In the genomic region with DNA sequence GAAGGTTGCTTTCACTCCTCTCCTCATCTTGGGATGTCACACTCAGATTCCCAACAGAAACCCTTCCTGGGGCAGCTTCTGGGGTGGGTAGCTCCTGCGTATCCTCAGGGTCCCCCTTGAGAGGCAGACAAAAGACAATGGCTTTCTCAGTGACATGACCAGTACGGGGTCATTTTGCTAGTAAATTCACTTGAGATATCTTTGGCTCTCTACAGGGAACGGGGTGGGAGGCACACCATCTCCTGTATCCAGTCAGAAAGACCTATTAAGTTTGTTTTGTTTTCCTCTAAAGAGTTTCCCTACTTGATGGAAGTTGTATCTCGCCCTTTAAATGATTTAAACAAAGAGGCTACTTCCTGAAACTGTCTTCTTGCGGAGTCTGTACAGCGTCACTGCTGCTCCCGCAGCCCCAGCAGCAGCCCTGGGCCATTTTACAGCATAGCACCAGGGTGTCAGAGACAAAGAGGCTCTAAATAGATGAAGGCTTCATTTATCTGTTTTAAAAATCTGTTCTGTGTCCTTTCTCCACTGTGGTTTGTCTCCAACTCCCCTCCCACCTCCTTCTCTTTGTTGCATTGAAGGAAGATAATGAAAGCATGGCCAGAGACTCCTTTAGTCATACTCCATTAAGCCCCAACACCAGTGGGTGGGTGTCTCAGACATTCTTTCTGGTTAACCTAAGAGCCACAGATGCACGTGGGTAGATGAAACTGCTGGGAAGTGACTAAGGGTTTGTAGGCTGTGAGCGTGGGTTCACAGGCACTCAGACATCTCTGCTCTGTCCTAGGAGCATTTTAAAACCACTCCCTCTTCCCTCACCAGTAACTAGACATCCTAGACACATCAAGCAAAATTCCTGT, we compare ENCODE assay signal across 11 mouse cellular contexts. TPM values are rescaled to one million over a fixed set of nuclear protein-coding genes. Genes with fewer than 3 reads are reported as not detected.
DNase-seq lines count a peak whose midpoint lies in the region; ATAC-seq and TF ChIP-seq lines count a peak whose summit lies in the region.
"Had no signal": no experiment of that assay in that cellular context is flagged by ENCODE, and none has a peak within 500 bp of the region (broad histone marks: within the 10 kb centered on the region; RNA-seq: fewer than 3 reads in every experiment).

No protein-coding gene starts in this region.

- WGBS in hindbrain, embryonic 13.5 days: 25% methylated on average over 9 of the region's 9 CpGs
- 32% methylated on average over 9 of the region's 9 CpGs for WGBS in olfactory bulb, adult 2 months
- WGBS in midbrain, embryonic 14.5 days: 62% methylated on average over 9 of the region's 9 CpGs

- no peak for ATAC-seq in hindbrain, embryonic 13.5 days (ENCODE audit: low FRiP score)
- ATAC-seq in midbrain, embryonic 14.5 days (ENCODE audit: low FRiP score, low TSS enrichment): no peak

- intact Hi-C loops in gastrocnemius, postnatal 14 days (cut with DNase I; ENCODE audit: low total_unique reads): no loop called here

- H3K4me2 ChIP-seq in hindbrain, embryonic 13.5 days: no peak overlapping the region
- H3K4me2 ChIP-seq in midbrain, embryonic 14.5 days (ENCODE audit: low read length): no peak overlapping the region
- H3K4me2 ChIP-seq: hindbrain, embryonic 15.5 days; lung, embryonic 14.5 days had no signal

- no peaks in the 10 kb centered on the region for H3K27me3 ChIP-seq in hindbrain, embryonic 13.5 days
- no peaks in the 10 kb centered on the region for H3K27me3 ChIP-seq in midbrain, embryonic 14.5 days (ENCODE audit: control insufficient read depth, insufficient read depth, low read length)
- H3K27me3 ChIP-seq: hindbrain, embryonic 15.5 days had no signal

- H3K9ac ChIP-seq in hindbrain, embryonic 13.5 days: no peak overlapping the region; the same call in 1 of the 2 replicates
- H3K9ac ChIP-seq in midbrain, embryonic 14.5 days (replicated peaks; ENCODE audit: low read length): no peak overlapping the region
- H3K9ac ChIP-seq: hindbrain, embryonic 15.5 days; lung, embryonic 14.5 days had no signal

- no peak for TF ChIP-seq CTCF in layer of hippocampus, adult 2 months (conservative IDR thresholded peaks at IDR 0.05)
- no peak for TF ChIP-seq CTCF in olfactory bulb, adult 2 months (IDR thresholded peaks at IDR 0.05; ENCODE audit: insufficient read depth, low read depth, low read length)

- H3K36me3 ChIP-seq in hindbrain, embryonic 13.5 days: peaks cover 44% of the 10 kb centered on the region
- H3K36me3 ChIP-seq in midbrain, embryonic 14.5 days (ENCODE audit: control insufficient read depth, insufficient read depth, low read length): peaks cover 52% of the 10 kb centered on the region

- DNase-seq in embryo, embryonic 10.5 days (ENCODE audit: low spot score): peak; percentile 31
- DNase-seq in embryo, embryonic 10 days (ENCODE audit: low spot score): no peak
- peak; percentile 45 to 77 for DNase-seq in layer of hippocampus, adult 2 months (ENCODE audit: low spot score in 2 of 2)
- no peak for DNase-seq in layer of hippocampus, postnatal 25 days (ENCODE audit: extremely low spot score in 1 of 2, low spot score in 1 of 2)
- DNase-seq in midbrain, embryonic 14.5 days: no peak
- no peak for DNase-seq in gastrocnemius, postnatal 14 days
- DNase-seq: adrenal gland, adult 2 months; lung, embryonic 14.5 days had no signal

- no peaks in the 10 kb centered on the region for H3K9me3 ChIP-seq in hindbrain, embryonic 13.5 days
- no peaks in the 10 kb centered on the region for H3K9me3 ChIP-seq in midbrain, embryonic 14.5 days (ENCODE audit: control insufficient read depth, low read length)
- H3K9me3 ChIP-seq: hindbrain, embryonic 15.5 days had no signal

- no peak for TF ChIP-seq POLR2A in olfactory bulb, adult 2 months (IDR thresholded peaks at IDR 0.05; ENCODE audit: insufficient read depth, low read depth, low read length)

- H3K27ac ChIP-seq in layer of hippocampus, adult 2 months: peak overlapping the region; percentile 62
- H3K27ac ChIP-seq in hindbrain, embryonic 13.5 days: peak overlapping the region; percentile 55
- H3K27ac ChIP-seq in olfactory bulb, adult 2 months (ENCODE audit: insufficient read depth, low read depth, low read length): peak overlapping the region; percentile 85
- no peak overlapping the region for H3K27ac ChIP-seq in midbrain, embryonic 14.5 days (replicated peaks; ENCODE audit: low read depth, low read length)
- H3K27ac ChIP-seq: hindbrain, embryonic 15.5 days had no signal

- peaks cover 17% of the 10 kb centered on the region for H3K4me1 ChIP-seq in hindbrain, embryonic 13.5 days (replicated peaks)
- H3K4me1 ChIP-seq in olfactory bulb, adult 2 months (ENCODE audit: control insufficient read depth, insufficient read depth, low read length): peaks cover 16% of the 10 kb centered on the region
- no peaks in the 10 kb centered on the region for H3K4me1 ChIP-seq in midbrain, embryonic 14.5 days (ENCODE audit: control insufficient read depth, insufficient read depth, low read length)

- H3K4me3 ChIP-seq in layer of hippocampus, adult 2 months: no peak overlapping the region
- no peak overlapping the region for H3K4me3 ChIP-seq in hindbrain, embryonic 13.5 days
- no peak overlapping the region for H3K4me3 ChIP-seq in olfactory bulb, adult 2 months (ENCODE audit: insufficient read depth, low read depth, low read length)
- no peak overlapping the region for H3K4me3 ChIP-seq in midbrain, embryonic 14.5 days (replicated peaks; ENCODE audit: low read depth, low read length)
- H3K4me3 ChIP-seq: hindbrain, embryonic 15.5 days had no signal

RNA-seq across cellular contexts. Expression of gene Cnot11, which starts 21.0 kb away (rescaled TPM):
- 10 to 100 TPM; 23.3 to 24.2 TPM for total RNA-seq in layer of hippocampus, adult 2 months (2021)
- 10 to 100 TPM; 22.0 to 22.9 TPM for total RNA-seq in layer of hippocampus, postnatal 25 days (2021)
- polyA plus RNA-seq in hindbrain, embryonic 13.5 days (2015; fragmentation: Nextera tagmentation; extraction: Ambion mirVana): 13.8 and 15.7 TPM in 2 replicates
- not detected in 2 replicates for polyA plus RNA-seq in olfactory bulb, adult 2 months (2012; ENCODE audit: insufficient read depth, insufficient read length, low replicate concordance, missing spikeins)
- 16.9 and 21.0 TPM in 2 replicates for polyA plus RNA-seq in midbrain, embryonic 14.5 days (2014; fragmentation: Nextera tagmentation; extraction: Ambion mirVana)
- 10 to 100 TPM; 15.7 to 16.6 TPM for total RNA-seq in gastrocnemius, postnatal 14 days (2021)

RNA-seq across cellular contexts. Expression of gene Rnf149, which starts 21.4 kb away (rescaled TPM):
- 10 to 100 TPM; 35.4 to 36.3 TPM for total RNA-seq in layer of hippocampus, adult 2 months (2021)
- 10 to 100 TPM; 30.9 to 31.1 TPM for total RNA-seq in layer of hippocampus, postnatal 25 days (2021)
- polyA plus RNA-seq in hindbrain, embryonic 13.5 days (2015; fragmentation: Nextera tagmentation; extraction: Ambion mirVana): 27.7 and 28.5 TPM in 2 replicates
- polyA plus RNA-seq in olfactory bulb, adult 2 months (2012; ENCODE audit: insufficient read depth, insufficient read length, low replicate concordance, missing spikeins): not detected in 2 replicates
- 21.5 and 25.7 TPM in 2 replicates for polyA plus RNA-seq in midbrain, embryonic 14.5 days (2014; fragmentation: Nextera tagmentation; extraction: Ambion mirVana)
- 1 to 10 TPM; 8.3 to 8.5 TPM for total RNA-seq in gastrocnemius, postnatal 14 days (2021)

Comparison
In these comparisons a context has a peak if more than half of its experiments do, and no peak if none do; other contexts are left out.
1. DNase-seq: peak in embryo, embryonic 10.5 days (single experiment) and layer of hippocampus, adult 2 months (2 of 2); none in embryo, embryonic 10 days (single experiment), layer of hippocampus, postnatal 25 days (0 of 2), midbrain, embryonic 14.5 days (single experiment) and gastrocnemius, postnatal 14 days (single experiment).